Mouse (Mus musculus) cerebellum, adult 2 months (tissue): ENCODE measurements around the gene Tbc1d5.

ENCODE experiments used
- CTCF ChIP-seq: fragments of 200-500 bp; IDR thresholded peaks from 2 replicates; pipeline ENCODE4 v1.5.1; 2011; ENCODE audit warnings: low read depth, mild to moderate bottlenecking, control low read depth, low read length, moderate library complexity, borderline replicate concordance; ENCODE audit not compliant: insufficient read depth
- POLR2A ChIP-seq: fragments of 200-500 bp; IDR thresholded peaks from 2 replicates; pipeline ENCODE4 v1.6.1; 2011; ENCODE audit warnings: low read length, control low read depth, borderline replicate concordance; ENCODE audit not compliant: insufficient read depth

DNA sequence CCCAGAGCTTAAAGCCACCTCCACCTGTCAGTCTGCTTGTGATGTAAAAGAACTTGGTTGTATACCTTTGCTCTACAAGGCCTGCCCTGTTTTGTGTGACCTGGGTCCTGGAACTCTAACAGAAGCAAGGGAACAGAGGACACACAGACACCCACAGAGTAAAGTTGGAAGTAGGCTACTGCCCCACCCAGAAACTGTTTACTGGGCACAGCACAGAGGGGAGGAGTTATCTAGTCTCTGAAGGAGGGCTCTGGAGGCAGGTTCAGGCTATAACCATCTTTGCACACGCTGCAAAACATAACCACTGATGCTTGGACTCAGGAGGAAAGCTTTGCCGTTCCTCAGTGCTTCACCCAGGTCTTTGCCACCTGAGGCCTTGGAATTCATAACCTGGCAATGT, 448.3 kb downstream of the Tbc1d5 start:
- TF ChIP-seq CTCF: no peak
- TF ChIP-seq POLR2A: no peak
